Mouse (Mus musculus) bone marrow, adult 2 months (tissue): Measurements from ENCODE around the gene Pigl.

ENCODE experiments used
- CTCF ChIP-seq: fragments of 200-500 bp; IDR thresholded peaks from 2 replicates; pipeline ENCODE4 v1.5.1; 2011; ENCODE audit warnings: low read length, control low read depth; ENCODE audit not compliant: control insufficient read depth, insufficient read depth
- POLR2A ChIP-seq: fragments of 200-500 bp; IDR thresholded peaks from 2 replicates; pipeline ENCODE4 v1.6.1; 2011; ENCODE audit warnings: low read depth, mild to moderate bottlenecking, control low read depth, low read length, borderline replicate concordance; ENCODE audit not compliant: control insufficient read depth

GRCm38 (mm10) chr11:62445799-62446198 is 12.5 kb upstream of the Pigl start:
- TF ChIP-seq CTCF (no peak), POLR2A (no peak)
